Mouse (Mus musculus): ENCODE results near the gene Sptbn2.

Sptbn2 gene

GRCm38 (mm10) chr19:4711098-4711600 lies at the start of gene Sptbn2:
TSS of gene Sptbn2 (plus strand) at chr19:4711167.
- DNase-seq (ENCODE audit: extremely low read depth, low read depth, low spot score) = no peak

- no peak for DNase-seq (ENCODE audit: extremely low read depth, low read depth, low spot score)
These were observed 44.2 kb upstream of the Sptbn2 start for GRCm38 (mm10) chr19:4666815-4667214.

- DNase-seq (ENCODE audit: extremely low read depth, low read depth, low spot score) = no peak
These were observed 40.2 kb upstream of the Sptbn2 start for GRCm38 (mm10) chr19:4670776-4671175.

DNA sequence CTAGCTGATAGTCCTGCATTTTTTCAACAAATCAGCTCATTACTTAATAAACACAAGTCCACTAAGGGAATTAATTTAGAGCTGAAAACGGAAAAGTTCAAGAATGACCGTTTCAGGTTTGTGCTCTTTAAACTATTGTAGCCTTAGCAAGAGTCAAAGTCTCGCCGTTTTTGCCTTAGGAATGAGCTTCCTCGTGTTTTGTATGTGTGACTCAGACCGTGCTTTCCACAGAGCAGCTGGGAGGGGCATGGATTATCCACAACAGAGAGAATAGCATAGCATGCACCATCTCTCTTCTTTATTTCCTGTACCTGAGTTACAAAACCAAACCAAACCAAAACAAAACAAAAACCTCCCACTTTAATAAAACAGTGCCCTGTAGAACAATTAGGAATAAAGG lies 38.6 kb upstream of the Sptbn2 start:
- DNase-seq (ENCODE audit: extremely low read depth, low read depth, low spot score) = no peak

DNA sequence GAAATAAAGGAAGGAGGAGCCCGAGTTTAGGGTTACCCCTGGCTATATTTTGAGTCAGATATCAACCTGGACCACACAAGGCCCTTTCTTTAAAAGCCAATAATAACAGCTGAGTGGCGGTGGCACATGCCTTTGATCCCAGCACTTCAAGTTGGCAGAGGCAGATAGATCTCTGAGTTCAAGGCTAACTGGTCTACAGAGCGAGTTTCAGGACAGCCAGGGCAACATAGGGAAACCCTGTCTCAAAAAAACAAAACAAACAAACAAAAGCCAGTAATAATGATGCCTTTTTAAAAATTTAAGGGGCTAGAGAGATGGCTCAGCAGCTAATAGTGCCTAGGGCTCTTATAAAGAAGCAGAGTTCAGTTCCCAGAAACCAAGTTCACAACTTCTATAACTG lies 16.6 kb upstream of the Sptbn2 start:
- no peak for DNase-seq (ENCODE audit: extremely low read depth, low read depth, low spot score)

GRCm38 (mm10) chr19:4697121-4697520 lies 13.8 kb upstream of the Sptbn2 start:
- no peak for DNase-seq (ENCODE audit: extremely low read depth, low read depth, low spot score)

- DNase-seq (ENCODE audit: extremely low read depth, low read depth, low spot score) = no peak
These were observed 13.2 kb upstream of the Sptbn2 start for GRCm38 (mm10) chr19:4697721-4698120.

DNA sequence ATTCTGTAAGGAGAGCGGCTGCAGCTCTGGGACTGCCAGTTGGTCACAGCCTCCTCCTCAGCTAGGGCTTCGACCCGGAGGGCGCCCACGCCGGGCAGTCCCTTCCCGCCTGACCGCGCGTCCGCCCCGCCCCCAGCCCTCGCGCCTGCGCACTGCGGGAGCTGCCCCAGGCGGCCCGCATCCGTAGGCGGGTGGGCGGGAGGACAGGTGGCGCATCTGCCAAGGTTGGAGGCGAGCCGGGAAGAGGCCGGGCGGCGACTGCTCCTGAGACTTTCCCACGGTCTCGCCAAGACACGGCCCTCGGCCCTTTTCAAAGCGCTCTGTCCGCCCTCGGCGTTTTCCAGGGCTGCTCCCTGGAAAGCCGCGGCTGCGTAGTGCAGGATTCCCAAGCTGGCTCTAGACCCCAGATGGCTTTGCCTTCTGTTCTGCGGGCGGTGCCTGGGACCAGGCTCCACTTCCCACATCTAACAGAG lies 12.7 kb upstream of the Sptbn2 start, which contains the start of gene Gm960:
Gm960 (minus strand) TSS at position 464 of the 473 bp plus-strand sequence.
- DNase-seq (ENCODE audit: extremely low read depth, low read depth, low spot score) = no peak

GRCm38 (mm10) chr19:4698856-4699255 lies 12.1 kb upstream of the Sptbn2 start:
- DNase-seq (ENCODE audit: extremely low read depth, low read depth, low spot score) = no peak

DNA sequence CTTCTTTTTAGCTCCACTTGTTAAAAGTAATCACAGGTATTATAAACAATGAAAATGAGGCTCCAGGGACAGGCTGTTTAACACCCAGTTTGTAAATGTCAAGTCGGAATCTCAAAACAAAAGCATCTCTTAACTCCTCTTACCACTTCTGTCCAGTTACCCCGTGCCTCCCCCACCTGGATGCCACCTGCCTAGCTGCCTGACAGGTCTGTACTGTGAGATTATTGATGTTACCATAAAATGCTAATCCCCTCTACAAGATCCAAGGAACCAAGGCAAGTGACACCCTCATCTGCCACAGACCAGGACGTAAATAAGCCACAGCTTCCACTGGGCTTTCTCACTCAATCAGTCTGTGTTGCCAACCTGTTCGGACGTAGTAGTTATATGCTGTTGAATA lies 11.1 kb upstream of the Sptbn2 start:
- no peak for DNase-seq (ENCODE audit: extremely low read depth, low read depth, low spot score)

GRCm38 (mm10) chr19:4700656-4701055 lies 10.3 kb upstream of the Sptbn2 start:
- no peak for DNase-seq (ENCODE audit: extremely low read depth, low read depth, low spot score)

GRCm38 (mm10) chr19:4701221-4701620 lies 9.7 kb upstream of the Sptbn2 start:
- no peak for DNase-seq (ENCODE audit: extremely low read depth, low read depth, low spot score)

GRCm38 (mm10) chr19:4708765-4709164 lies 2.2 kb upstream of the Sptbn2 start:
- DNase-seq (ENCODE audit: extremely low read depth, low read depth, low spot score) = no peak

GRCm38 (mm10) chr19:4711601-4712155 lies 711 bp downstream of the Sptbn2 start:
- DNase-seq (ENCODE audit: extremely low read depth, low read depth, low spot score) = no peak

DNA sequence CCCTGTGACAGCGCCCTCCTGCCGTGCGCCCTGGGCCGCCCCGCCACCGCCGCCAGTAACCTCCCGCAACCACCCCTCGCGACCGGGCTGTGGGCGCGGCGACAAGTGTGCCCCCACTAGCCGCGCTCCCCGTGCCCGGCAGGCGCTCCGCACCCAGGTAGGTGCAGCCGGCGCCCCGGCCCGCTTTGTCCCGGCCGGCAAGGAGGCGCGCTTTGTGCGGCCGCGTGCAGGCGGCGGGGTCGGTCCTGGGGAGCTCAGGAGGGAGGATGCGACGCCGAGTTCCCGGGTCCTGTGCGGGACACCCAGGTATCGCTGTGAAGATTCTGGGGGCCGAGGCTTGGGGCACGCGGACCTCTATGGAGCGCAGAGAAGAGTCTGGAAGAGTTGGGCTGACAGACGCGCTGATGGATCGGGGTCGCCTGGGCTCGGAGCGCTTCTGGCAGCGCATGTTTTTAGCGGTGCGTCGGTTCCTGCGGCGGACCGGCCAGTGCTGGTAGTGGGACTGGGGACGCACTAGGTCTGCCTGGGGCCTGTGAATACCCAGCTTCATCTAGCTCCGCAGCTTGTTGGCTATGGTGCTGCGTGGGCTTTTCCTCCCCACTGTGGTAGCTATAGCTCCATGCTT lies 1.3 kb downstream of the Sptbn2 start:
- DNase-seq (ENCODE audit: extremely low read depth, low read depth, low spot score) = no peak

DNA sequence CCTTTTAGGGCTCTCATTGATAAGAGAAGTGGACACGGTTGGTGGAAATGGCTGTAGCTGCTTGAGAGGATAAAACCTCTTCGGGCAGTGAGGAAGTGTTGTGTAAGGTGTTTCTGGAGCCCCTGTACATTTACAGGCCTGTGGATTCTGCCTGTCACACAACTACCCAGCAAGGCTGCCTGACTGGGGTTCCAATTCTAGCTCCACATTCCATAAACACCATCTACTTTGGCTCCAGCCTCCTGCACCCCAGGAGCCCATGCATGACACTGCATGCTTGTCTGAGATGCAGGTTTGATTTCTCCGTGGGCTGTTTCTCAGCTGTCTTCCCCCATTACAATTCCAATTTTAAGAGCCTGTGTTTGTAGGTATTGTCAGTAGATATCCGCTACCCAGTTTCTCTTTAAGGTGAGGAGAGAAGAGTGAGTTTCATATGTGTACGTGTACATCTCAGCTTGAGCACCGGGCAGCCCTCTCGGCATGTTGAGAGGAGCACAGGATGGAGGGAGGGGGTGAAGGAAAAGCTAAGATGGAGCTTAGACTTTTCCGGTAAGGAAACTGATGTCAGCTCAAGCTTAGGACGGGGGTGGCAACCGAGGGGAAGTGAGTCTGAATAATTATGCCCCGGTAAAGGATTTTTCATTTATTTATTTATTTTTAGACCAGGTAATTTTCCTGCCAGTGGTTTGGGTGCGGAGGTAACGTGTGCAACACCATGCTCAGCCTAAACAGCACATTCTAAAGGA lies 2.0 kb downstream of the Sptbn2 start:
- DNase-seq (ENCODE audit: extremely low read depth, low read depth, low spot score) = no peak

DNA sequence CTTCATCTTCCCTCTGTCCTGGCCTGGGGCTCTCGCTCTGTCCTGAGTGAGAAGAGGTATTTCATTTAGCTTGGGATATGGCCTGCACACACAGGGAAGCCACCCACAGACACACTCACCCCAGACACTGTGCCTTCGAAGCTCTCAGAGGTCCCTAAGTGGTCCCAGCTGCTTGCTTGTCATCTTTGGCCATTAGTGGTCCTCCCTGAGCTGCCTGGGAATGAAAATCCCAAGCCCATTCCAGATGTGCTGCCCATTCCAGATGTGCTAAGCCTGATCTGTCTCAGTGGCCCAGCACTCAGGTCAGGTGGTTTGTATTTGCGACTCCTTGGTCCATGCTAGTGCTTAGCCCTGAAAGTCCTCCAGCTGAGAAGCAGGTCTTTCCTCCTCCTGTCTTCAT lies 2.9 kb downstream of the Sptbn2 start:
- no peak for DNase-seq (ENCODE audit: extremely low read depth, low read depth, low spot score)

- DNase-seq (ENCODE audit: extremely low read depth, low read depth, low spot score) = no peak
These were observed 5.8 kb downstream of the Sptbn2 start for GRCm38 (mm10) chr19:4716756-4717155.

DNA sequence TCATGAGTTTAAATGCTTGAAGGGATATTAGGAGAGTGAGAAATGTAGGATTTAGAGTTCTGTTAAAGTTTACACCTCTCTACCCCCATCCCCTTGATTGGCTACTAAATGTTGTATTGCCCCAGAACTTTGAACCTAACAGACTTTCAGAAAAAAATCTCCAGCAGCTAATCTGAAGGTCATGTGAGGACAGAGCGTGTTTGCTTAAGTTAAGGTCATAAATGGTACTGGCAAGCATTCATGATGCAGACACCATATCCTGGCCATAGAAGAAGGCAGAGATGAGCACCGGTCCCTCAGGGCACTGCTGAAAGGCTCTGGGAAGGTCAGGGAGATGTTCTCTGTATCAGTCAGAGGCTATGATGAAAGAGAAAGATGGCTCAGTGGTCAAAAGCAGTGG lies 6.3 kb downstream of the Sptbn2 start:
- DNase-seq (ENCODE audit: extremely low read depth, low read depth, low spot score) = no peak

GRCm38 (mm10) chr19:4718716-4719115 lies 7.7 kb downstream of the Sptbn2 start:
- DNase-seq (ENCODE audit: extremely low read depth, low read depth, low spot score) = no peak

DNA sequence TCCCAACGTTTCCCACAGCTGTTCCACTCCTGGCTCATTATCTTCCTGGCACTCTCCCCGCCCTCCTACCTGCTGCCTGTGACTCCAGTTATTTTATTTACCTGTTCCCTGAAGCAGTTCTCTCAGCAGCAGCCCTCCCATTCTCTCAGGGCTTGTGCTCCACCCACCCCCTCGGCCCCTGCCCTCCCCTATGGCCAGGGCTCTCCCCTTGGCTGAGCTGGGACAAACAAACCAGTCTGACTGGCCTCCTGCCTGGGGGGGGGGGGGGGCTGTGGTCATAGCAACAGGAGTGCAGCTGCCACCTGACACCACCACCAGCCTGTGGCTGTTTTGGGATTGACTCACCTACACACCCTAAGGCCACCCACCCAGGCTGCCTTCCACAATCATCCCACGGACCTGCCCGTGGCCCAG lies 8.4 kb downstream of the Sptbn2 start:
- peak; percentile 31 for DNase-seq (ENCODE audit: extremely low read depth, low read depth, low spot score)

DNA sequence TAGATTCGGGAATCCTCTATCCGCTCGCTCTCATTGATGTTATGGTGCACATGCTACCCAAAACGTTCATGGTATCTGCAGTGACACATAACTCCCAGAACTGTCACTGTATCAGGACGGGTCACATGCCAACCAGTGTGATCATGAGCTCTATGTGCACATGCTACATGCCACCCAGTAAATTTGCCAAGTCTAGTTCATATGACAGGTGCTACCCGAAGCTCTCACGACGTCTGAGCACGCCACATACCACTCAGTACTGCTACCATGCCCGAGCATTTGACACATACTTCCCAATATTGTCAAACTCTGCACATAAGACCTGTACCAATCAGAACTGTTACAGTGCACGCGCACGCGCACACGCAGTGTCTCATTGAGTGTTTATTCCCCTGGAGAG lies 9.1 kb downstream of the Sptbn2 start:
- no peak for DNase-seq (ENCODE audit: extremely low read depth, low read depth, low spot score)

Measured in fat pad, adult 2 months (tissue).